Mouse (Mus musculus) embryonic facial prominence, embryonic 15.5 days (tissue): Measurements from ENCODE around the gene Arl8a. TPM values are rescaled to one million over a fixed set of nuclear protein-coding genes. Genes with fewer than 3 reads are reported as not detected.

Source experiments
- ATAC-seq: fragments of 200-750 bp; cut with Nextera tagmentation; 2 replicates; pipeline ENCODE4 v1.8.0; 2017; ENCODE audit warnings: low read depth, moderate TSS enrichment; ENCODE audit not compliant: insufficient number of reproducible peaks, low FRiP score, low TSS enrichment
- H3K27ac ChIP-seq: fragments of 300-500 bp; sonication (generic); replicated peaks from 2 replicates; pipeline ENCODE4 v1.5.1; 2015; ENCODE audit warnings: mild to moderate bottlenecking, inconsistent platforms
- H3K27me3 ChIP-seq: fragments of 300-500 bp; sonication (generic); 2 replicates; pipeline ENCODE4 v1.6.1; 2015; ENCODE audit warnings: inconsistent platforms
- H3K36me3 ChIP-seq: fragments of 300-500 bp; sonication (generic); 2 replicates; pipeline ENCODE4 v1.6.1; 2015; ENCODE audit warnings: mild to moderate bottlenecking, inconsistent platforms
- H3K4me1 ChIP-seq: fragments of 300-500 bp; sonication (generic); 2 replicates; pipeline ENCODE4 v1.6.1; 2015; ENCODE audit warnings: inconsistent platforms
- H3K4me2 ChIP-seq: fragments of 300-500 bp; sonication (generic); replicated peaks from 2 replicates; pipeline ENCODE4 v1.6.1; 2015; ENCODE audit warnings: mild to moderate bottlenecking, inconsistent platforms
- H3K4me3 ChIP-seq: fragments of 300-500 bp; sonication (generic); replicated peaks from 2 replicates; pipeline ENCODE4 v1.5.1; 2015; ENCODE audit warnings: mild to moderate bottlenecking, inconsistent platforms
- H3K9ac ChIP-seq: fragments of 300-500 bp; sonication (generic); 2 replicates; pipeline ENCODE4 v1.6.1; 2015; ENCODE audit warnings: inconsistent platforms
- H3K9me3 ChIP-seq: fragments of 300-500 bp; sonication (generic); replicated peaks from 2 replicates; pipeline ENCODE4 v1.6.1; 2016; ENCODE audit warnings: inconsistent platforms
- WGBS: fragments of 180-500 bp; shearing (Covaris S2); methylation state at CpG from one replicate; pipeline ENCODE4 v1.1.7; 2015; 5-methylcytosine and 5-hydroxymethylcytosine counted together
- polyA plus RNA-seq: library from polyadenylated mRNA; unstranded; fragments of >200 nt; fragmentation: Nextera tagmentation; extraction: Ambion mirVana; gene quantifications from 2 replicates; pipeline ENCODE4 v1.2.1, GENCODE M21; 2015

Gene Arl8a
- polyA plus RNA-seq, 1 experiment from 2014 or later, result 85.7 TPM

DNA sequence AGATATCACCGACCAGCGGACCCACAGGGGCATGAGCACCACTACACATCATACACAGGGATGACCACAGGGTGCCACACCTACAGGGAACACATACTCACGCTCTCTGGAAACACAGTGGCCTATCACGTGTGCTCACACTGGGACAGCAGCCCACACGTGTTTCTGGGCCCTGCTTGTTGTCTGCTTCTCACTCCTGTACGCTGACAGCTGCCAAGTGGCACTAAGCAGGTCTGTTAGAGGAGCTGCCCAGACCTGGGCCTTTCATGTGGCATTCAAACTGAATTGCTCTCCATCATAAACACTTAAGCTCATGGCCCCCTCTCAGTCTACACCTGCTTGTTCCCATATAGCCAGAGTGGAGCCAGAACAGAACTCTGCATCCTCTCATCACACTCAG, 9.7 kb downstream of the Arl8a start:
- peaks cover 23% of the 10 kb centered on the region for H3K4me1 ChIP-seq
- 85% methylated on average over 6 of the region's 6 CpGs for WGBS
- no peaks in the 10 kb centered on the region for H3K9me3 ChIP-seq
- H3K4me3 ChIP-seq, result no peak overlapping the region
- no peaks in the 10 kb centered on the region for H3K27me3 ChIP-seq
- ATAC-seq, result no peak
- H3K36me3 ChIP-seq, result peaks cover 21% of the 10 kb centered on the region
- no peak overlapping the region for H3K9ac ChIP-seq
- H3K27ac ChIP-seq, result no peak overlapping the region
- H3K4me2 ChIP-seq, result no peak overlapping the region

DNA sequence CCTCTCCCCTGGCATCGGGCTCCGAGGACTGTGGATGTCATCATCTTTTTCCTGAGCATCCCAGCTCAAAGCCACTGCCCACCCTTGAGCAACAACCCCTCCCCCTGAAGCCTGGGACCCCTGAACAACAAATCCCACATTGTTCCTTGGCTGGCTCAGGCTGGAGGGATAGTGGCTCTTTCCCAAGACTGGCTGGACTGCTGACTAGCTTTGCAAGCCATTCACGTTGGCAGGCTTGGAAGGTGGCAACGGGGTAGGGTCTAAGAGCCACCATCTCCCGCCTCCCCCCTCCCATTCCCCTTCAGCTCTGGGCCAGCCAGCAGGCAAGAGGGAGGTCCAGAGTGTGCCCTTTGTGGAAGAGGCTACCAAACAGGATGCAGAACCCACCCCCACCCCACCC, 12.0 kb downstream of the Arl8a start:
- H3K36me3 ChIP-seq, result peaks cover 15% of the 10 kb centered on the region
- 36% methylated on average over 5 of the region's 5 CpGs for WGBS
- H3K27ac ChIP-seq, result no peak overlapping the region
- ATAC-seq, result no peak
- H3K27me3 ChIP-seq, result no peaks in the 10 kb centered on the region
- no peak overlapping the region for H3K4me3 ChIP-seq
- no peaks in the 10 kb centered on the region for H3K9me3 ChIP-seq
- H3K4me1 ChIP-seq, result peaks cover 16% of the 10 kb centered on the region
- no peak overlapping the region for H3K9ac ChIP-seq
- H3K4me2 ChIP-seq, result no peak overlapping the region

DNA sequence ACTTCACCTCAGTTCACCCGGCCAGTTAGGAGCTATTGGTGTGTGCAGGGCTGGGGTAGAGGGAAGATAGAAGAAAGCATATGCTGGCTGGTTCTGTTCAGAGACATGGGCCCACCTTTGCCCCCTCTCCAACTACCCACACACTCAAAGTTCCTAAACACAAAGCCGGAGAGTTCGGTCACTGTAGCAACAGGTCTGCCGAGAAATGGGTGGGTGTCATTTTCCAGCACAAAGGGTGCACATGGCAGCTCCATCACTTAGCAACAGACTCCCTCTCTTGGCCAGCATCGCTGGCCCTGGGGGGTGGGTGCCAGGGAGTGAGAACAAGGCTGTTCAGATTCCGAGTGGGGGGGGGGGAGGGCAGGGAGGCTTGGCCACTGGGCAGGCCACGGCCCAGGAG, 12.4 kb downstream of the Arl8a start:
- WGBS, result 61% methylated on average over 7 of the region's 7 CpGs
- no peak overlapping the region for H3K4me3 ChIP-seq
- H3K4me1 ChIP-seq, result peaks cover 13% of the 10 kb centered on the region
- H3K4me2 ChIP-seq, result no peak overlapping the region
- peaks cover 15% of the 10 kb centered on the region for H3K36me3 ChIP-seq
- no peak overlapping the region for H3K9ac ChIP-seq
- no peak for ATAC-seq
- no peaks in the 10 kb centered on the region for H3K27me3 ChIP-seq
- no peaks in the 10 kb centered on the region for H3K9me3 ChIP-seq
- no peak overlapping the region for H3K27ac ChIP-seq

DNA sequence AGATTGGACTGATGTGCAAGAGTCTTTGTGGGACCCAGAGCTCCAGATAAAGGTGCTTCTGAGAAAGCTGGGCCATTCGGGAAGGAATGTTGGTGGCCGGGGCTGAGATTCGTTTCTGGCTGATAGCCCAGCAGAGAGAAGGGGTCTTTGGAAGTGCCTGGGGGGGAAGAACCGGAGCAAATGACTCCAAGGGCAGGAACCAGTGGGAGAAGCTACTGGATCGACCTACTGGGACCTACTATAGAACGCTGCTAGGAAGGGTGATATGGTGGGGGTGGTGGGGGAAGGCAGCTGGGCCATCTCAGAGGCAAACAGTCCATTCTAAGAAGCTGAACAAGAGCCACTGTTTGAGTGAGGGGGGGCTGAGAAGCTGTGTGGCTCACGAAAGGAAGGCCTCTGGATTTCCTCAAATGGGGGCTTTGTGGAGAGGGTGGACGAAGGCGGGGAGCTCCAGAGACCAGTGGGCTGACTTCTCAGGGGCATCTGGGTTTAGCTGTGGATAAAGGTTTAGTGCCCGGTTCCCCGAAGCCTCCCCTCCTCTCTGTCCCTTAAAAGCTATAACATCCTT, 13.0 kb downstream of the Arl8a start:
- 71% methylated on average over 11 of the region's 11 CpGs for WGBS
- Histone ChIP-seq H3K27me3 (no peaks in the 10 kb centered on the region), H3K4me3 (no peak overlapping the region), H3K4me1 (peaks cover 8% of the 10 kb centered on the region), H3K36me3 (peaks cover 15% of the 10 kb centered on the region), H3K9ac (no peak overlapping the region), H3K4me2 (no peak overlapping the region), H3K27ac (no peak overlapping the region), H3K9me3 (no peaks in the 10 kb centered on the region)
- ATAC-seq, result no peak

DNA sequence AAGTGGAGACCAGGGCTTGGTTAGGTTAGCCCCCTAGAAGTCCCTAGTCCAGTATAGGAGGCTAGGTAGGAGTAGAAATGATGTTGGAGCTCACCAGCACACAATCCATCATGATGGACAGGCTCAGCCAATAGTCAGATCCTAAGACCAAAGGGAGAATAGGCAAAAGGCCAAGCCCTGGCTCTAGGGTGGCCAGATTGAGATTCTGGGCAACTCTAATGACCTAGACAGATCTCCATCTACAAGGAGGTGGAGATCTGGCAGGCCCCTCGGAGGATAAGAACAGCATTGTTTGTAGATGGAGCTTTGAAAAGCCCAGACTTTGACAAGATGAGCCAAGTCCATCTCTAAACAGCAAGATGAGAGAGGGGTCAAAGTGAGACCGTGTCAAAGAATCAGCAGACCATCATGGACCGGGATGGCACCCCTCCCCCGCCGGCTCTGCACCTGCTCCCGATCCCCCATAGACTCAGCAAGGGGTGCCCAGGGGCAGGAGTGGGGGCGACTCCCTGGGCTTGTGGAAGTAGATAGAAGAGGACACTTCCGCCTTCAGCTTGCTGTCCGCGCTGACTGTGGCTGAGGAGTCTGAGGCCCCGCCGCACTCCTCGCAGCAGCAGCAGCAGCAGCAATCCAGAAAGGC, 13.9 kb downstream of the Arl8a start:
- no peak for ATAC-seq
- H3K9ac ChIP-seq, result no peak overlapping the region
- H3K9me3 ChIP-seq, result no peaks in the 10 kb centered on the region
- peaks cover 10% of the 10 kb centered on the region for H3K36me3 ChIP-seq
- no peak overlapping the region for H3K4me2 ChIP-seq
- peaks cover 6% of the 10 kb centered on the region for H3K4me1 ChIP-seq
- WGBS, result 90% methylated on average over 13 of the region's 13 CpGs
- H3K27me3 ChIP-seq, result no peaks in the 10 kb centered on the region
- no peak overlapping the region for H3K4me3 ChIP-seq
- H3K27ac ChIP-seq, result no peak overlapping the region

DNA sequence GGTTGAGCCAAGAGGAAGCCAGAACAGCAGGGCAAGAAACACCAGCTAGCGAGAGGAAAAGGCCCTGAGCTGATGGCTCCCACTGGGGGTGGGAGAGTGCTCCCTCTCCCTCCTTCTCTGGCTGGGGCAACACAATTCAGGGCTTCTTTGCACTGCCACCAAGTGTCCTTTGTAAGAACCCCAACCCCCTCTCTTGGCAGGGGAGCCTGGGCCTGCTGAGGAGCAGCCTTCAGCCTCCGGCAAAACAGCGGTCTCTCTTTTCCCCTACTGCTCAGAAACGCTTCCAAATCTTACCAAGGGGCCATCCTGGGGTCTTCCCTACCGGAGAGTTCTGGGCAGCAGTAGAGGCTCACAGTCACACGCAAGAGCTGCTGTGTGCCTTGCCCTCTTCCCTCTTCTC, 16.1 kb downstream of the Arl8a start:
- 33% methylated on average over 6 of the region's 6 CpGs for WGBS
- Histone ChIP-seq H3K27me3 (no peaks in the 10 kb centered on the region), H3K36me3 (no peaks in the 10 kb centered on the region), H3K9ac (no peak overlapping the region), H3K4me3 (no peak overlapping the region), H3K4me1 (peaks cover 6% of the 10 kb centered on the region), H3K9me3 (no peaks in the 10 kb centered on the region), H3K27ac (no peak overlapping the region), H3K4me2 (no peak overlapping the region)
- ATAC-seq, result no peak

DNA sequence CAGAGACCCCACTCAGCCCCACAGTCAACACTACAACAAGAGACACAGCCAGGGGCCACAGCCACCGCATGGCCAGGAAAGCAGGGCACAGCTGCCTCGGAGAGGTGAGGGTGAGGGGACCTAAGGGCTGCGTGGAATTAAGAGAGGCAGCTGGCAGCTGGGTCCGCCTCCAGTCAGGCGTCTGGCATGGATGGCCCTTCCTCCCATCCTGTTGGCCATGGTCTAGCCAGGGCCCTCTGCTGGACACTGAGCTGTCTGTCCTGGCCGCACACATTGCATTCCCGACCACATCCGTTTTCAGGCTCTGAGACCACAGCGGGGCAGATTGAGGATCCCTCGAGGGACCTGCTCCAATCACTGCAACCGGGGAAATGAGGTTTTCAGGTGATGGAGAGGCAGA, 20.8 kb downstream of the Arl8a start, which contains the start of gene Gpr37l1:
Gene Gpr37l1, minus strand, starts transcription at position 247 of the 400 bp plus-strand sequence.
- Histone ChIP-seq H3K4me1 (0 out of 2 replicates have a peak, but pooled peaks cover 5% of the 10 kb centered on the region), H3K36me3 (no peaks in the 10 kb centered on the region), H3K27ac (no peak within 1 kb of the TSS), H3K9ac (no peak within 1 kb of the TSS), H3K9me3 (no peaks in the 10 kb centered on the region), H3K27me3 (no peaks in the 10 kb centered on the region), H3K4me3 (no peak within 1 kb of the TSS), H3K4me2 (no peak within 1 kb of the TSS)
- ATAC-seq, result 0 out of 2 replicates have a peak, but pooled peaks have one; percentile 25
- 65% methylated on average over 11 of the region's 11 CpGs for WGBS

DNA sequence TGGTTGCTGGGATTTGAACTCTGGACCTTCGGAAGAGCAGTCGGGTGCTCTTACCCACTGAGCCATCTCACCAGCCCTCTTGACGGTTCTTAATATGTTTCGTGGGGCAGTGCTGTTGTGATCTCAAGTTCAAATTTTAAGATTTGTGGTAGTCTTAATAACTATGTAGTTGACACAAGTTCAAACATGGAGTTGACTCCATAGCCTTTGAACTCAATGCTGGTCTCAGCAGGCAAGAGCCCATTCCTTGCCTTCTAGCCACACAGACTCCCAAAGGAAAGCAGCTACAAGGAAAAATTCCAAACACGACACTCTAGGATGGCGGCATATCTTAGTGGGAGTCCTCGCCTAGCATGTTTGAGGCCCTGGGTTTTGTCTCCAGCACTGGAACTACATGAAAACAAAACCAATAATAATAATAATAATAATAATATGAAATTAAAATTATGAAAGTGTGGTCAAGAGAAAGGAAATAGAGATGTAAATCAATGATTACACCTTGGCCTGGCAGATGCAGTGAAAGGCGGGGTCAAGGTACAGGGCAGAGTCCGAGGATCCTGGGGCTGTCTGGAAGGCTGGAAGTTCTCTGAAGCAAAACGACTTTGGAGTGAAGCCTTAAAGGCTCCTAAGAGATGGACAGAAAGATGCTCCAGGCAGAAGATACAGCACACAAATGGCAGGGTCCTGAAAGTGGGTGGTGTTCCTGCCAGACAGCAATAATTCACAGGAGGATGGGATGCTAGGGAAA, 22.0 kb downstream of the Arl8a start:
- H3K4me1 ChIP-seq, result 0 out of 2 replicates have a peak, but pooled peaks cover 5% of the 10 kb centered on the region
- no peak overlapping the region for H3K4me3 ChIP-seq
- H3K9me3 ChIP-seq, result no peaks in the 10 kb centered on the region
- H3K36me3 ChIP-seq, result no peaks in the 10 kb centered on the region
- no peaks in the 10 kb centered on the region for H3K27me3 ChIP-seq
- H3K9ac ChIP-seq, result no peak overlapping the region
- no peak overlapping the region for H3K4me2 ChIP-seq
- ATAC-seq, result no peak
- no peak overlapping the region for H3K27ac ChIP-seq
- 87% methylated on average over 10 of the region's 10 CpGs for WGBS

DNA sequence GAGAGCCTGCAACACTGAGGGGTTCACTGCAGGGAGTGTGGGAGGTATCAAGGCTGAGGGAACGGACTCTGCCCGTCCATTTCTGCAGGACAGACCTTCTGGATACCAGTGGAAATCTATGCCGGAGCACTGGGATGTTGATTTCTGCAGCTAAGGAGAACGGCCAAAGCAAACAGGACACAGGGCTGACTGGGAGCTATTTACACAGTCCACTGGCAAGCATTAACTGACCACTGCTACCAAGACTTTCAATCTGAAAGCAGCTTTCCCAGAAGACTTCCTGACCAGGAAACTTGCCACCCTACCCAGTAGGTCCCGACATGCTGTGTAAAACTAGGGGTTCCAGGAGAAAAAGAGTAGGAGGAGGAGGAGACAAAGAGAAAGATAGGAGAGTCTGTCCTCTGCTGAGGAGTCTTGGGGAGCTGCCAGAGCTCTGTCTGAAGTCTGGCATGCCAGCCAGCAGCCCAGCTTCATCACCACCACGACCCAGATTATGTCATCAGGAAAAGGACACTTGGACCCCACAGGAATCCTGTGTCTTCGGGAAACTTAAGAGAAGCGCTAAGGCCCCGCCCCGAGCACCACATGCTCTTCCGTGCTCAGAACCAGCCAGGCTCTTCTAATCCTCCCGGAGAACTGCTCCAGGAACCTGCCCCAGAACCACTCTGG, 23.1 kb downstream of the Arl8a start:
- Histone ChIP-seq H3K9me3 (no peaks in the 10 kb centered on the region), H3K4me1 (0 out of 2 replicates have a peak, but pooled peaks cover 5% of the 10 kb centered on the region), H3K4me3 (no peak overlapping the region), H3K36me3 (no peaks in the 10 kb centered on the region), H3K27ac (no peak overlapping the region), H3K4me2 (no peak overlapping the region), H3K9ac (no peak overlapping the region), H3K27me3 (no peaks in the 10 kb centered on the region)
- WGBS, result 55% methylated on average over 12 of the region's 12 CpGs
- no peak for ATAC-seq

DNA sequence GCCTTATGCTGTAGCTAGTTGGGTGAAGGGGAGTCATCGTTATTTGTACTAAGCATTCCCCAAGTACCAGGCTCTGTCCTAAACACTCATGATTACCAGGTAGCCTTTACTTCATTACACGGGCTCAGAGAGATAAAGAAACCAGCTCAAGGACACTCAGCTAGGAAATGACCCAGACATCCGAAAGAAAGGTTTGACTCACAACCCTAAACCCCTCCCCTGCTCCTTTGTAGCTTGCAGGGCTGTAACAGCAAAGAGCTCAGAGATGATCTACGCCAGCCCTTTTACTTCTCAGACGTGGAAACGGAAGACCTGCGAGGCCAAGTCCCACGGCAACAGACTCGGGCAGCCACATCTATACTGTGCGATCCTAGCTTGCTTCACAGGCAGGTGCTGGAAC, 23.7 kb downstream of the Arl8a start:
- no peak overlapping the region for H3K9ac ChIP-seq

DNA sequence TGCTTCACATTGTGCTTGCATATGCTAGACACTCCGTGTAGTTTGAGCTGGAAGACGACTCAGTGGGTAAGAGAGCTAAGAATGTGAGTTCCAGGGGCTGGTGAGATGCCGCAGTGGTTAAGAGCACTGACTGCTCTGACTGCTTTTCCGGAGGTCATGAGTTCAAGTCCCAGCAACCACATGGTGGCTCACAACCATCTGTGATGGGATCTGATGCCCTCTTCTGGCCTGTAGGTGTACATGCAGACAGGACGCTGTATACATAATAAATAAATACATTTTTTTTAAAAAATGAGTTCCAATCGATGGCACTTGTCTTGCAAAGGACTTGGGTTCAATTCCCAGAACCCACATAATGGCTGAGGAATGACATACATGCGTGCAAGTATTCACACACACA, 24.6 kb downstream of the Arl8a start:
- whole genome bisulfite sequencing, result 82% methylated on average over 7 of the region's 7 CpGs
- Histone ChIP-seq H3K27me3 (no peaks in the 10 kb centered on the region), H3K9ac (no peak overlapping the region), H3K4me1 (0 out of 2 replicates have a peak, but pooled peaks cover 5% of the 10 kb centered on the region), H3K4me3 (no peak overlapping the region), H3K4me2 (no peak overlapping the region), H3K36me3 (no peaks in the 10 kb centered on the region), H3K27ac (no peak overlapping the region), H3K9me3 (no peaks in the 10 kb centered on the region)
- no peak for ATAC-seq

More for the DNA sequence above, 23.7 kb downstream of the Arl8a start:
- 71% methylated on average over 10 of the region's 10 CpGs for WGBS
- Histone ChIP-seq H3K4me2 (no peak overlapping the region), H3K27me3 (no peaks in the 10 kb centered on the region), H3K4me3 (no peak overlapping the region), H3K4me1 (0 out of 2 replicates have a peak, but pooled peaks cover 5% of the 10 kb centered on the region), H3K9me3 (no peaks in the 10 kb centered on the region), H3K36me3 (no peaks in the 10 kb centered on the region), H3K27ac (no peak overlapping the region)
- ATAC-seq, result no peak
